Mouse (Mus musculus) urinary bladder, postnatal 25 days (tissue): ENCODE data around the gene Brap.
"Not testable (repeated sequence)": the region's sequence is repeated elsewhere in the genome, so short reads cannot be mapped to it uniquely, and the experiment has no call there.

Experiments used
- DNase-seq: peaks from one replicate; pipeline ENCODE4 v3.0.0; 2022; ENCODE audit warnings: low spot score

The Brap gene

GRCm38 (mm10) chr5:121670412-121670811 is 10.0 kb downstream of the Brap start:
- no peak for DNase-seq

GRCm38 (mm10) chr5:121682250-121682649 is 21.9 kb downstream of the Brap start:
- DNase-seq, result no peak

DNA sequence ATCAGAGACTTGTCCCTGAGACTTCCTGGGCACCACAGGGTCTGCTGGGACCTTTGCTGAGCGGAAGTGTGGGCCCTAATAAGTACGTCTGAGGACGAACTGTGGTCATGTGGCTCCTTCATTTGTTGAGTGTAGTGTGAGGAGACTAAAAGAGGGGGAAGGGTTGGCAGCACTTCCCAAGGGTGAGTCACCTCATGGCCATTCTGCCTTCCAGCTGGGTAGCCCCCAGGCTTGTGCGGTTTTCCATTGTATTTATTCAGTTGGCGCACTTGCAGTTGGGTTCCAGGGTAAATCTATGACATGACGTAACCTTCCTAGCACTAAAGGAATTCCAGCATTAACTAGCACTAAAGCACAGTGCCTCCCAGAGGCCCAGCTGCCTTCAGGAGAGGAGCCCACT is 25.1 kb downstream of the Brap start:
- no peak for DNase-seq

- DNase-seq, result no peak
Observed at GRCm38 (mm10) chr5:121686113-121686898, 25.9 kb downstream of the Brap start.

GRCm38 (mm10) chr5:121690482-121691211 is 30.3 kb downstream of the Brap start:
- DNase-seq, result no peak

DNA sequence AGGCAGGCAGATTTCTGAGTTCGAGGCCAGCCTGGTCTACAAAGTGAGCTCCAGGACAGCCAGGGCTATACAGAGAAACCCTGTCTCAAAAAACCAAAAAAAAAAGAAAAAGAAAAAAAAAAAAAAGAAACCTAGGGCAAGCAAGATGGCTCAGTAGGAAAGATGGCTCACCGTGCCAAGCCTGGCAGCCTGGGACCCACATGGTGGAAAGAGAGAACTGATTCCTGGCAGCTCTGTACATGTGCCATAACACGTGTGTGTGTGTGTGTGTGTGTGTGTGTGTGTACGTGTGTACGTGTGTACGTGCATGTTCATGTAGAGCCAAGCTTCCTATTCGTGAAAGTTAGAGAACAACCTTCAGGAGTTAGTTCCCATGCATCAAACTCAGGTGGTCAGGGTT is 31.1 kb downstream of the Brap start:
- DNase-seq, result not testable (repeated sequence)

- no peak for DNase-seq
Observed at GRCm38 (mm10) chr5:121692897-121693296, 32.5 kb downstream of the Brap start.

- no peak for DNase-seq
Observed at GRCm38 (mm10) chr5:121696761-121697160, 36.4 kb downstream of the Brap start.

GRCm38 (mm10) chr5:121699891-121700290 is 39.5 kb downstream of the Brap start:
- no peak for DNase-seq

- peak; percentile 20 for DNase-seq
Observed at GRCm38 (mm10) chr5:121700496-121700895, 40.1 kb downstream of the Brap start.

DNA sequence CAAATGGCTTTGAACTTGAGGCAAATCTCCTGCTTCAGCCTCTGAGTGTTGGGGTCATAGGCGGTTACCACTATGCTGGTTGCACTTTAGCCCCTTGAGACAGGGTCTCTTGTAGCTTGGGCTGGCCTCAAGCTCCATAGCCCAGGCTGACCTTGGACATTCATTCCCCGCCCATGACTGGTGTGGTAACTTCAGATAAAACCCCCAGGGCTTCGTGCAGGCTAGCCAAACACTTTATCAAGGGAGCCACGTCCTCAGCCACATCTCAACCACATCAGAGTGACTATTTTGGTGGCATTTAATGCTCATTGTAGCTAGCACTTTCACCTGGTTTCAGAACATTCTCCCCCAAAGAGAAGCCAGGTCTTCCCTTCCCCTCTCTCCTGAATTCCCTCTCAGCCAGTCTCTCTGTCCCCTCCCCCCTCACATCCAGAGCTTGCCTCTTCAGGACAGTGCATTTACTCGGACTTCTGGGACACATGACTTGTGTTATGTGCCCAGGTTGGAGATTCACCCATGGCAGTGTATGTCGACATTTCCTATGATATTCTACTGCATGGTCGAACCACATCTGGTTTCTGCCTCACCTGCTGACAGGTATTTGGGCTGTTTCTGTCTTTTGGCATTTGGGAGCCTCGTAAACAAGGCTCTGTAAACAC is 40.9 kb downstream of the Brap start:
- DNase-seq, result no peak

DNA sequence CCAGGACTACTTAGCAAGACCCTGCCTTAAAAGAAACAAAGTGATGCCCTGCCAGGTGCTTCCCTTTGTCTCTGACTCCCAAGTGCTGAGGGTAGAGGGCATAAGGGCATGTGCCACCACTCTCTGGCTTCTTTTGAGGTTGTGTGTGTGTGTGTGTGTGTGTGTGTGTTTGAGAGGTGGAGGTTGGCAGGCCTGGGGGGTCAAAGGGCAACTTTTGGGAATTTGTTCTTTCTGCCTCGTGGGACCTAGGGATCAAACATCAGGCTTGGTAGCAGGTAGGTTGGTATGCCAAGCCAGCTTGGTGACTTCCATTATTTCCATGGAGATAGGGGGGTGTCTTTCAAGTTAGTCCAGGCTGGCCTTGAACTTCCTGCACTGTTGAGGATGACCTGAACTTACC is 43.0 kb downstream of the Brap start:
- DNase-seq, result no peak

DNA sequence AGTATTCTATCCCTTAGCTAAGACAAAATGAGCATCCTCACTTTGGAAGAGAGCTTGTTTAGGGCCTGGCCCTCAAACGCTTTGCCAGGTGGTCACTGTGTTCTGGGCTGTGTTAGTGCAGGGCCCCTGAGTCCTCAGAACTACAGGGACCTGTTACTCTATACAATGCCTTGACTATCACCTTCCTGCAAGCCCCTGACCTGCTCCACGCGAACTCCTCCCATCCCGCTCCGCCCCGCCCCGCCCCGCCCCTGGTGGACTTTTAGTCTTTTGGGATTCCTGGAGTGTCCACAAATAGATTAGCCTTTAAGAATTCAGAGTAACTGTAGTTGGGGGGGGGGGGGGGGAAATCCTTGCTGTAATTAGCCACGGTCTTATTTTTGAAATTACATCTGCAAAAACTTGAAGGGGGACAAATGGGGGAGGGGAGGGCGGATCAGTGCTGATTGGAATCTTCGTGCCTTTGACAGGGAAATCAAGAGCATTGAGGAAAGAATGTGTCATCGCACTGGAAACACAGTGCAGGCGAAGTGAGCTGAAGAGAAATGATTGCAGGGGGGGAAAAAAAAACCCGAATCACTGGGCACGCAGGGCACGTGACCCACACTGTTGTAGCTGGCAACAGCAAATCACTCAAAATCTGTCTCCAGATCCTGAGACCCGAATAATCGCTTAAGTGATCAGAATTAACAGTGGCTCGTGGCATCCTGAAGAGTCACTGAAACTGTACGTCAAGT is 44.3 kb downstream of the Brap start:
- DNase-seq, result no peak

- DNase-seq, result no peak
Observed at GRCm38 (mm10) chr5:121710402-121710801, 50.0 kb downstream of the Brap start.

DNA sequence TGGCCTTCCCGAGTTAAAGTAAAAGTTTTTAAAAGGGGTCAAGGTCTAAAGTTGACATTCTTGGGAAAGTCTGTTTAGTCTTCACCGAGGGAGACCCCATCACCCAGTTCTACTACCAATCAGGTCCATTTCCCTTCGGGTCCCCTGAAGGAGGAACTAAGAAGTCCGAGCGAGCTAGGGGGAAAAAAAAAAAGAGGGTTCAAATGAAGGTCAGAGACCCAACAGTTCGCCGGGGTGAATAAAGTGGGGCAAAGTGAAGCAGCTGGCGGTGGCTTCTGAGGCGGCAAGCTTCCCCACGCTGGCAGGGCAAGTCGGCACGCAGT is 50.4 kb downstream of the Brap start:
- no peak for DNase-seq

- DNase-seq, result peak; percentile 80
Observed at GRCm38 (mm10) chr5:121711174-121711927, 51.0 kb downstream of the Brap start, which contains the start of gene Atxn2. Gene Atxn2, plus strand, starts transcription at chr5:121711337.

GRCm38 (mm10) chr5:121711928-121712231 is 51.5 kb downstream of the Brap start:
- DNase-seq, result no peak

DNA sequence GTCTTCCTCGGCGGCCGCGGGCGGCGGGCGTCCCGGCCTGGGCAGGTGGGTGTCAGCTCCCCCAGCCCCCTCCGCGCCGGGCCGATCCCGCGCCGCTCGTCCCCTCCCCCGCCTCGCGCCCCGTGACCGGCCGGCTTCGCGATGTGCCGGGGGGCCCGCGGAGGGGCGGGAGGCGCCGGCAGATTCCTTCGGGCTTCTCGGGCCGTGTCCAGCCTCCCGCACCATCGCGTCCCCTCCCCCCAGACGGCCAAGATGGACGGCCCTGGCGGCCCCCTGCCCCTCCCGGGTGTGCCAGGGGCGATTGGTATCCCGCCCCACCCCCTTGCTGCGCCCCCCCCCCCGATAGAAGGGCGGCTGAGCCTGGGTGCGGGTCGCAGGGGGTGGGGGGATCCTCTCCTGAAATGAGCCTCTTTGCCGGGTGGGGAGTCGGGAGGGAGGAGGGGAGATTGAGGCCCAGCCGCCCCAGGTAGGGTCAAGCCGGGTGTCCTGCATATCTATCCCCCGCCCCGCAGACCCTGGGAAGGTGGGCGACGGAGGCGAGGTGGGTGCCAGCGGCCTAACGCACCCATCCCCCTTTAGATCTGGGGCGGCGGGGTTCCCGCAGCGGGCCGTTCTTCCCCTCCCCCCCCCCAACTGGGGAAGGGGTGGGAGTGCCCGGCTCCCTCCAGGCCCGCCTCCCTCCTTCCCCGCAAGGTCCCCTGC is 52.0 kb downstream of the Brap start:
- peak; percentile 49 for DNase-seq

DNA sequence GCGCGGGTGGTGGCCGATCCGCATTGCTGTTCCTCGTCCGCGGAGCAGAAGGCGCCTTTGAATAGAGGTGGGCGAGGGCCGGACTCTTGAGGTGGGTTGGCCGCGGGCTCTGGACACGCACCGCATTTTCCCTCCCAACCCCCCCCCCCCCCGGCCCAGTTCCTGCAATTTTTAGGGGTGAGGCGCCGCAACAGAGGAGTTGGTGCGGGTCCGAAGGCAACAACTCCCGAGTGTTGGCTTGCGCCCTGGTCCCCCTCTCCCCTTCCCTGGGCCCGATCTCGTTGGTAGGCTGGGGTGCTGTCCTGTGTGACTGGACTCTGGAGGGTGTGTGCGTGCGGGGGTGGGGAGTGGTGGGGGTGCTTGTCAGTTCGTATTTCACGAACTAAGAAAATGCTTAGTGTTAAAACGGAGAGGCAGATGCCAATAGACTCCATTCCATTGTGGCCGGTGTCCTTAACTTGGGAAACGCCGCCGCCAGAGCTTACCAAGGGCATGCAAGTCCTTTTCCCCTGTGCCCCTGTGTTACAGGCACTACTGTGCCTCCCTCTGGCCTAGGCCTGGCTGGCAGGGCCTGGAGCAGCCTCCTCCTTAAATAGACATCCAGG is 52.7 kb downstream of the Brap start:
- DNase-seq, result peak; percentile 23

GRCm38 (mm10) chr5:121714331-121714730 is 54.0 kb downstream of the Brap start:
- no peak for DNase-seq

DNA sequence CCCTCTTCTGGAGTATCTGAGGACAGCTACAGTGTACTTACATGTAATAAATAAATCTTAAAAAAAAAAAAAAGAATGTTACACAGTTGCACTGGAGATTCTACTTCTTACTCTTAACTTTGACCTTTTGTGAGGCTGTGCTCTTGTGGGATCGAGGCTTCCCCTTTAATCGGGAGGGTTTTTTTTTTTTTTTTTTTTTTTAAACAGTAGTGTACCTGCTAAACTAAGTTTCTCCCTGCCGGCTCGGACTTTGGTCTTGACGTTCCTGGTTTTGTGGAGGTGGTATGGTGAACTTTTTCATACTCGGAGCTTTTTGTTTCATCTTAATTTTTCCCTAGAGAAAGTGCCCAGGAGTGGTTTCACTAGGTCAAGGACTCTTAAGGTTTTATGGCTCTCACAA is 54.6 kb downstream of the Brap start:
- DNase-seq, result no peak
